Mouse (Mus musculus) spleen, postnatal 0 days (tissue): ENCODE data around the gene Phospho1. TPM values are rescaled to one million over a fixed set of nuclear protein-coding genes. Genes with fewer than 3 reads are reported as not detected.

Source experiments
- polyA plus RNA-seq: library from polyadenylated mRNA; unstranded; fragments of >200 nt; fragmentation: Nextera tagmentation; extraction: Ambion mirVana; gene quantifications from 2 replicates; pipeline ENCODE4 v1.2.1, GENCODE M21; 2015

The Phospho1 gene
- 4.4 and 5.4 TPM in 2 replicates for polyA plus RNA-seq

GRCm38 (mm10) chr11:95824071-95824876 is at the start of gene Phospho1:
Phospho1 (plus strand) TSS chr11:95824499.

GRCm38 (mm10) chr11:95837059-95837458 is 12.8 kb downstream of the Phospho1 start, which contains the start of gene Gngt2:
Gngt2 (plus strand) TSS chr11:95837216.

GRCm38 (mm10) chr11:95842074-95842681 is 17.9 kb downstream of the Phospho1 start, which contains the start of gene Abi3:
Abi3 (minus strand) TSS chr11:95842476.

Other genes with a start within 250 kb of the Phospho1 start
- 3.2 and 3.6 TPM in 2 replicates for gene Ngfr, start 236.8 kb upstream of the Phospho1 start, polyA plus RNA-seq
- 124 and 127 TPM in 2 replicates for gene Phb, start 157.5 kb upstream of the Phospho1 start, polyA plus RNA-seq
- 10.1 and 13.0 TPM in 2 replicates for gene Zfp652, start 111.8 kb upstream of the Phospho1 start, polyA plus RNA-seq
- gene B130006D01Rik, start 100.9 kb upstream of the Phospho1 start, polyA plus RNA-seq = 1.1 and 1.5 TPM in 2 replicates
- 45.6 and 53.0 TPM in 2 replicates for gene Gngt2, start 12.7 kb downstream of the Phospho1 start, polyA plus RNA-seq
- gene Abi3, start 18.0 kb downstream of the Phospho1 start, polyA plus RNA-seq = 10.3 and 17.7 TPM in 2 replicates
- 0.29 and 0.55 TPM in 2 replicates for gene B4galnt2, start 90.4 kb downstream of the Phospho1 start, polyA plus RNA-seq
- 1.6 and 1.7 TPM in 2 replicates for gene Igf2bp1, start 181.4 kb downstream of the Phospho1 start, polyA plus RNA-seq
- not detected in 2 replicates for gene Gip, start 200.0 kb downstream of the Phospho1 start, polyA plus RNA-seq
- gene Snf8, start 210.4 kb downstream of the Phospho1 start, polyA plus RNA-seq = 76.6 and 81.0 TPM in 2 replicates
- gene Ube2z, start 240.9 kb downstream of the Phospho1 start, polyA plus RNA-seq = 14.7 and 15.6 TPM in 2 replicates